Mouse (Mus musculus) gastrocnemius, postnatal 36 days (tissue): ENCODE measurements around the gene Gm45713. TPM values are rescaled to one million over a fixed set of nuclear protein-coding genes. Genes with fewer than 3 reads are reported as not detected.
A peak's percentile ranks its signal among the peaks of the same experiment; 100 is the strongest.

ENCODE experiments used
- DNase-seq, 2 experiments: peaks; one replicate each; pipeline ENCODE4 v3.0.0; 2022
- intact Hi-C: fragments of 180-260 bp; cut with DNase I; formaldehyde crosslinking; loops from one replicate; pipeline ENCODE4 v1.15.1; 2025
- microRNA-seq, 2 experiments: library from miRNA; unstranded; fragments of <30 nt; microRNA quantifications; one replicate each; pipeline ENCODE4 v1.2.0; 2021
- total RNA-seq, 2 experiments: library from RNA; stranded (reverse); gene quantifications; 2 replicates each; pipeline ENCODE4 v1.2.3; 2021

Gm45713 gene
- total RNA-seq, 2 experiments from 2014 or later = not detected

- intact Hi-C loops = loop anchor here (1.0 to 5.0 kb wide), 2 partner anchors 41 to 55 kb away; partner anchors contain the start of genes Flt3l, Gm45713 and Rps11
- no peak for DNase-seq
Measured at GRCm38 (mm10) chr7:45081016-45081415, 55.0 kb downstream of the Gm45713 start.

- intact Hi-C loops = loop anchor here (5.0 kb wide), 2 partner anchors 42 to 117 kb away; partner anchors contain the start of gene Rps11
- peak; percentile 93 to 94 for DNase-seq
Measured at GRCm38 (mm10) chr7:45079856-45080255, 56.2 kb downstream of the Gm45713 start.

- intact Hi-C loops = loop anchor here (5.0 kb wide), 1 partner anchor 119 kb away; no protein-coding TSS in a partner anchor
- DNase-seq = peak; percentile 70 to 73
Measured at GRCm38 (mm10) chr7:45078513-45078912, 57.5 kb downstream of the Gm45713 start.

- intact Hi-C loops = loop anchor here (5.0 kb wide), 1 partner anchor 119 kb away; no protein-coding TSS in a partner anchor
Measured at GRCm38 (mm10) chr7:45077829-45078228, 58.2 kb downstream of the Gm45713 start.

GRCm38 (mm10) chr7:45077322-45077721 lies 58.7 kb downstream of the Gm45713 start:
- intact Hi-C loops = loop anchor here (5.0 kb wide), 1 partner anchor 120 kb away; no protein-coding TSS in a partner anchor
- no peak for DNase-seq

More at GRCm38 (mm10) chr7:45077829-45078228, 58.2 kb downstream of the Gm45713 start:
- DNase-seq = no peak

- intact Hi-C loops = loop anchor here (5.0 kb wide), 1 partner anchor 121 kb away; no protein-coding TSS in a partner anchor
Measured at GRCm38 (mm10) chr7:45076501-45076900, 59.5 kb downstream of the Gm45713 start.

More at GRCm38 (mm10) chr7:45076501-45076900, 59.5 kb downstream of the Gm45713 start:
- DNase-seq = no peak

Small RNA genes within 50 kb of the gene (microRNA-seq; reads per million reads assigned to microRNA genes)
- gene Mir150 (726 to 763 reads per million in 2 experiments), gene Mir5121 (15.8 to 16.3 reads per million in 2 experiments), gene Mir7055 (0 reads per million in 2 experiments)

Other genes with a start within 250 kb of the Gm45713 start
- 10 to 100 TPM; 54.0 to 57.5 TPM for gene Med25, start 243.5 kb downstream of the Gm45713 start, total RNA-seq
- gene Fuz, start 240.2 kb downstream of the Gm45713 start, total RNA-seq = 10 to 100 TPM; 17.3 to 18.1 TPM
- 10 to 100 TPM; 55.0 to 56.3 TPM for gene Ap2a1, start 206.7 kb downstream of the Gm45713 start, total RNA-seq
- gene Tsks, start 193.0 kb downstream of the Gm45713 start, total RNA-seq = not detected
- gene Cpt1c, start 161.4 kb downstream of the Gm45713 start, total RNA-seq = 1 to 10 TPM; 1.2 to 1.8 TPM
- 100 to 1,000 TPM; 105 to 123 TPM for gene Prmt1, start 149.7 kb downstream of the Gm45713 start, total RNA-seq
- 10 to 100 TPM; 18.3 to 20.3 TPM for gene Irf3, start 138.6 kb downstream of the Gm45713 start, total RNA-seq
- gene Bcl2l12, start 137.5 kb downstream of the Gm45713 start, total RNA-seq = 1 to 10 TPM; 8.0 to 8.9 TPM
- gene Scaf1, start 119.9 kb downstream of the Gm45713 start, total RNA-seq = 10 to 100 TPM; 36.9 to 40.2 TPM
- 10 to 100 TPM; 20.6 to 21.8 TPM for gene Rras, start 118.3 kb downstream of the Gm45713 start, total RNA-seq
- 10 to 100 TPM; 11.3 to 14.1 TPM for gene Prr12, start 83.3 kb downstream of the Gm45713 start, total RNA-seq
- gene Nosip, start 73.8 kb downstream of the Gm45713 start, total RNA-seq = 10 to 100 TPM; 29.0 to 30.8 TPM
- 1 to 10 TPM; 8.0 to 8.8 TPM for gene Prrg2, start 73.6 kb downstream of the Gm45713 start, total RNA-seq
- gene Rcn3, start 44.0 kb downstream of the Gm45713 start, total RNA-seq = 10 to 100 TPM; 17.3 to 20.9 TPM
- gene Fcgrt, start 32.4 kb downstream of the Gm45713 start, total RNA-seq = 10 to 100 TPM; 39.2 to 40.0 TPM
- 100 to 1,000 TPM; 388 to 460 TPM for gene Rps11, start 11.8 kb downstream of the Gm45713 start, total RNA-seq
- 100 to 1,000 TPM; 488 to 598 TPM for gene Rpl13a, start 7.5 kb downstream of the Gm45713 start, total RNA-seq
- gene Flt3l, start 201 bp upstream of the Gm45713 start, total RNA-seq = 1 to 10 TPM; 2.8 to 4.0 TPM
- 10 to 100 TPM; 28.6 to 36.2 TPM for gene Pih1d1, start 18.1 kb upstream of the Gm45713 start, total RNA-seq
- 10 to 100 TPM; 10.6 to 14.3 TPM for gene Aldh16a1, start 18.4 kb upstream of the Gm45713 start, total RNA-seq
- gene Slc17a7, start 27.7 kb upstream of the Gm45713 start, total RNA-seq = under 1 TPM; 0.76 to 0.79 TPM
- gene Gfy, start 43.3 kb upstream of the Gm45713 start, total RNA-seq = not detected
- gene Pth2, start 44.8 kb upstream of the Gm45713 start, total RNA-seq = not detected
- not detected for gene Ccdc155, start 68.7 kb upstream of the Gm45713 start, total RNA-seq
- not detected for gene Dkkl1, start 75.9 kb upstream of the Gm45713 start, total RNA-seq
- 1 to 10 TPM; 2.7 to 3.3 TPM for gene Tead2, start 79.5 kb upstream of the Gm45713 start, total RNA-seq
- gene Cd37, start 102.9 kb upstream of the Gm45713 start, total RNA-seq = 1 to 10 TPM in 1 of 2 experiments, under 1 TPM in 1; 0.79 to 1.5 TPM
- not detected for gene Slc6a16, start 104.9 kb upstream of the Gm45713 start, total RNA-seq
- gene Slc6a21, start 141.3 kb upstream of the Gm45713 start, total RNA-seq = not detected
- gene Trpm4, start 197.5 kb upstream of the Gm45713 start, total RNA-seq = 10 to 100 TPM; 20.1 to 20.7 TPM
- gene Hrc, start 199.1 kb upstream of the Gm45713 start, total RNA-seq = 100 to 1,000 TPM; 818 to 890 TPM
- under 1 TPM; 0.07 to 0.08 TPM for gene Ppfia3, start 230.8 kb upstream of the Gm45713 start, total RNA-seq
- gene Lin7b, start 234.4 kb upstream of the Gm45713 start, total RNA-seq = not detected